Mouse (Mus musculus) right cerebral cortex, postnatal 4 days (tissue): Measurements from ENCODE around the gene Cela1.

Experiments
- DNase-seq: peaks from one replicate; pipeline ENCODE4 v3.0.0-alpha.2; 2022

The Cela1 gene

GRCm38 (mm10) chr15:100633341-100633740, 54.4 kb downstream of the Cela1 start:
- DNase-seq, result no peak

GRCm38 (mm10) chr15:100632323-100632722, 55.4 kb downstream of the Cela1 start:
- no peak for DNase-seq

- DNase-seq, result no peak
Observed at GRCm38 (mm10) chr15:100631454-100632170, 56.1 kb downstream of the Cela1 start.

GRCm38 (mm10) chr15:100630126-100630525, 57.6 kb downstream of the Cela1 start:
- DNase-seq, result no peak

GRCm38 (mm10) chr15:100628797-100629196, 58.9 kb downstream of the Cela1 start:
- no peak for DNase-seq

GRCm38 (mm10) chr15:100627774-100628370, 59.8 kb downstream of the Cela1 start:
- DNase-seq, result no peak

GRCm38 (mm10) chr15:100627287-100627686, 60.4 kb downstream of the Cela1 start:
- DNase-seq, result no peak

GRCm38 (mm10) chr15:100624435-100624834, 63.3 kb downstream of the Cela1 start:
- DNase-seq, result no peak
